Mouse (Mus musculus) natural killer cell, adult 2 months (primary cell): ENCODE data around the gene Mterf4.
"Not testable (repeated sequence)": the region's sequence is repeated elsewhere in the genome, so short reads cannot be mapped to it uniquely, and the experiment has no call there.

Experiments
- DNase-seq, 2 experiments: peaks; one replicate each; pipeline ENCODE4 v3.0.0; 2022; ENCODE audit warnings: low spot score in 2 of 2

Mterf4 gene

GRCm38 (mm10) chr1:93305581-93306337 lies at the start of gene Mterf4:
TSS of gene Mterf4 (minus strand) at chr1:93305915.
- DNase-seq: peak; percentile 58 to 77

DNA sequence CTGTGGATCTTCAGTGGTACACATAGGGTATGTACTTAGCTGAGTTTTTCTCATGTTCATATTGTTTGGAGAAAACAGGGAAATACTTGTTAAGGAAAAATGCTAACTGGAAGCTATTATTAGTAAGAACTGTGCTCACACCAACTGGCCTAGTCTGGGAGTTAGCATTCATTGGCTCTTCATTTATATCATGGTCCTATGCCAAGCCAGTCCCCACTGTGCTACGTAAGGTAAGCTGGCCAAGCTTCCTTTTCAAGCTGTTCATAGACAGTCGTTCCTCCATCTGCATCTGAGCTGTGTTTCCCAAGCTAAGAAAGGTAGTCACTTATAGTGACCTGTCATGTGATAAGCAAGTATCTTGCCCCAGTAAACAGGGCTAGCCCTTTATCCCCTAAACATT lies 47.0 kb upstream of the Mterf4 start:
- DNase-seq: no peak

GRCm38 (mm10) chr1:93349701-93350100 lies 44.0 kb upstream of the Mterf4 start:
- DNase-seq: no peak

DNA sequence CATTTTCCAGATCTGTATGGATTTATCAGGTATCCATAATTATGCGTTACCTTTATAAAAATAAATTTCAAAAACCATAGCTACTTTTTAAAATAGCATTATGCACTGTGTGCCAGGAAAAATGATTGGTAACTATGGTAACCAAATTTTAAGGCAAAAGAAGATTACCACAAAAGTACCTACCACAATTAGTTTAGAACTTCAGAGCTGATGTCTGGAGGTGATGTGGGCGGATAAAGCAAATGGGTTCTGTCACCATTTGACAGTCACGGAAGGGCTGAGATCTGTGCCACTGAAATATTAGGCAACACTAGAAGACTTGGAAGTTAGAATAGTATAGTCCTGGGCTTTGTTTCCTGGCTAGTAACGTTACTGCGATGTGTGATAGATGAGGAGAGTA lies 41.5 kb upstream of the Mterf4 start:
- DNase-seq: no peak

- DNase-seq: peak; percentile 91
Measured at GRCm38 (mm10) chr1:93343504-93344047, 37.9 kb upstream of the Mterf4 start.

- DNase-seq: peak; percentile 94
Measured at GRCm38 (mm10) chr1:93342648-93343503, 37.2 kb upstream of the Mterf4 start, which contains the start of the genes Ppp1r7 and Pask. TSS of gene Ppp1r7 (plus strand) at chr1:93342854. TSS of gene Pask (minus strand) at chr1:93343482.

DNA sequence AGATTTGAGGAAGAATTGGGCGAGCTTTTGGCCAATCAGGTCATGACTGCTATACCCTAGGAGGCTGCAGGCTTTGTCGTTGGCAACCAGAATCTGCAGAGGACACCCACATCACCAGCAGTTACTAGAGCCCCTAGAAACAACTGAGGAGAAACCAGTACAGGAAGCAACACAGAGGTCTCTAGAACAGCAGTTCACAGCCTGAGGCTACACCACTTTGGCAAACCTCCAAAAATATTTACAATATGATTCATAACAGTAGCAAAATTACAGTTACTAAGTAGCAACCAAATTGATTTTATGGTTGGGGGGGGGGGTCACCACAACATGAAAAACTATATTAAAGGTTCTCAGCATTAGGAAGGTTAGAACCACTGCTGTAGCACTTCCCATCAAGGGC lies 28.9 kb upstream of the Mterf4 start:
- DNase-seq: no peak

GRCm38 (mm10) chr1:93326446-93326845 lies 20.7 kb upstream of the Mterf4 start:
- no peak for DNase-seq

GRCm38 (mm10) chr1:93323973-93324372 lies 18.3 kb upstream of the Mterf4 start:
- DNase-seq: no peak

- no peak for DNase-seq
Measured at GRCm38 (mm10) chr1:93300578-93300977, 5.1 kb downstream of the Mterf4 start.

- DNase-seq: no peak
Measured at GRCm38 (mm10) chr1:93299791-93300190, 5.9 kb downstream of the Mterf4 start.

DNA sequence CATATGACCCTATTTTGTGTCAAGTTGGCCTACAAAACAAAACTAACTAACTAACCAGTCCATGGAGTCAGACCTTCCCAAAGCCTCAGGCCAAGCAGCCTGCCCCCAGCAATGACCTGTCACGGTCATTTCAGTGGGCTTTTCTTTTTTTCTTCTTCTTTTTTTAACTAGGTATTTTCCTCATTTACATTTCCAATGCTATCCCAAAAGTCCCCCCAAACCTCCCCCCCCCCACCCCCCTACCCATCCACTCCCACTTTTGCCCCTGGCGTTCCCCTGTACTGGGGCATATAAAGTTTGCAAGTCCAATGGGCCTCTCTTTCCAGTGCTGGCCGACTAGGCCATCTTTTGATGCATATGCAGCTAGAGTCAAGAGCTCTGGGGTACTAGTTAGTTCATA lies 11.2 kb downstream of the Mterf4 start:
- not testable (repeated sequence) for DNase-seq

DNA sequence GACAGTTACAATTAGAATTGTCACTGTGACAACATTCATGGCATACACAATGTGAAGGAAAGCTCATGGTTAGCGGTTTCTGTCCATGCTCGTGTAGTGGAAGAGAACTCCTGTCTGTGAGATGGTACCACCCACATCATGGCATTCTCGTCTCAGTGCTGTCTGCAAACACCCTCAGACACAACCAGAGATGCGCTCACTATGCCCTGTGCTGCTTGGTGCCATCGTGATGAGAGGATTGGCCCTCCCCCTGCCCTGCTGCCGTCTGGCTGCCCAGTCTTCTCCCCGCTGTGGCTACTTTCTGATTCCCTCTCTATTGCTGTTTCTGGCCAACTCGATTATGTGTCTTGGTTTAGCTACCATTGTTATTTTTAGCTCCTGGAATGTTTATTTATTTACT lies 13.7 kb downstream of the Mterf4 start:
- no peak for DNase-seq

- DNase-seq: no peak
Measured at GRCm38 (mm10) chr1:93291591-93291990, 14.1 kb downstream of the Mterf4 start.

DNA sequence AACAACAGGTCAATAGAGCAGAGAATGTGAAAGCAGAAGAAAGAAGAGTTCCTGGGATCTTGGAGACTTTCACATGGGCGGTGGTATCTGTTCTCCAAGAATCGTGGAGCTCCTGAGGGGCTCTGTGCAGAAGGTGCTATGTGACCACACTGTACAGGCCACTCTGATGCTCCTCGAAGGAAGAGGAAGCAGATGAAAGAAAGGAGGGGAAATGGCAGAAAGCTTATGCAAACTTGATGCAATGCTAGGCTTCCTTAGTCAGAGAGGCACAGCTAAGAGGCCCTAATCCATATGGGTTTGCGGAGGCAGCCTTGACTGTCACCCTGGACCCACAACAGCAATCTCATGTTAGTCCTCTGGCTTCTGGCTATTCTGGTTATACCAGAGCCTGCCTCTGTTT lies 14.8 kb downstream of the Mterf4 start:
- no peak for DNase-seq

DNA sequence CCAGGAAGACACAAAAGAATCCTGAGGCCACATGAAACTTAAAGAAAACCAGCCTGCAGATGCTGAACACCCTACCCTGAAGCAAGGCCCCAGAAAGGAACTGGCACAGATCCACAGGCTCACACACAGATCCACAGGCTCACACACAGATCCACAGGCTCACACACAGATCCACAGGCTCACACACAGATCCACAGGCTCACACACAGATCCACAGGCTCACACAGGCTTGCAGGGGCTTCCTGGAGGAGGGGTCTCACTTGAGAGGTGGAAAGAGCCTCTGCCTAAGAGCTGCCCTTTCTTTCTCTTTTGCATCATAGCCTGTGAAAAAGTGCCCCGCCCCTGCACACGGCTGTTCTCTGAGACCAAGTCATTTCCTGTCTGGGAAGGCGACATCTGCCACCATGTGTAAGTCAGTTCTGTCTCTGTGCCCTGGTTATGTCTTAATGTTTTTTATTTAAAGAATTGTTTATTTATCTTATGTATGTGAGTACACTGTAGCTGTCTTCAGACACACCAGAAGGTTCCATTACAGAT lies 16.0 kb downstream of the Mterf4 start:
- no peak for DNase-seq

DNA sequence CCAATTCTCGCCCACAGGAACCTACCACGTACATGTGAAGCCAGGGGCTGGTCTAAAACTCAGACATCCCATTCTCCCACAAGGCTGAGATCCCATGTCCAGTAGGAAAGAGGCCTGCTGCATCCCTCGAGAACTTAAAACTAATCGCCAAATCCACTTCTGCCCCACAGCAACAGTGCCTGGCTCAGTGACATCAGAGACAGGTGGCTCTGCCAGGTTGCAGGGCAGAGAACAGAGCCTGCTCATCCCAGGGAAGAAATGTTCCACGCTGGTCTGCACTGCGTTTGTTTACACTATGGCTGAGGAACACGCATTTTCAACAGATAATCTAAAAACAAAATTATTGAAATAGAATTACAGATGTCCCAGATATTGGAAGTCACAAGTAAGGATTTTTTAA lies 28.7 kb downstream of the Mterf4 start:
- no peak for DNase-seq

DNA sequence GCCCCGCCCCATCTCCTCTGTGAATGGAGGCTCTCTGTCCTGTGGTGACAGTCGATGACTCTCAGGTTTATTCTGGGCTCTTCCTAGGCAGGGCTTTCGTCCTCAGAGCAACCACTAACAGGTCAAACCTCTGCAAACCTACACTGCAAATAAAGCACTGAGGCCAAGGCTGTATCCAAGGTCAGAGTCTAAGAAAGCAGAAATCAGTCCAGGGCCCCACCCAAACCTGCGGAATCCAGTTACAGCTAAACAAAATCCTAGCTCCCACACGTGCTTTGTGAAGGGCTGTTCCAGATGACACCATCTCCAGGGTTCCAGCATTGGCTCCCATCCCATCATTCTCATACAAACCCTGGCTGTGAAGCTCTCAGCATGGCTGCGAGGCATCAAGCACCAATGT lies 30.2 kb downstream of the Mterf4 start:
- DNase-seq: no peak

DNA sequence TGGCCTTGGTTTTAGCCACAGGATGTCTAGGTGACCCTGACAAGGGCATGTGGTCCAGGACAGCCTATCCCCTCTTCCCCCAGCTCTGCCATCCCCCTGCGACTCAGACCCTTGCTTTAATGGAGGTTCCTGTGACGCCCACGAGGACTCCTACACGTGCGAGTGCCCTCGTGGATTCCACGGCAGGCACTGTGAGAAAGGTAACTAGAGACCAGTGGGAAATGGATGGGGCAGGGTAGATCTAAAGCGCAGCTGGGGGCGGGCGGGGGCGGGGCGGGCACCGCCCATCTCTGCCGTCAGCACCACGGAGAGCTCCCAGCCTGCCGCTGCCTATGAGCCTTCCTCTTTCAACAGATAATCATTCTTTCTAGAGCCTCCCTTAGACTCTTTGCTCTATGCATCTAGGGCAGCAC lies 33.3 kb downstream of the Mterf4 start:
- no peak for DNase-seq

GRCm38 (mm10) chr1:93271751-93272150 lies 34.0 kb downstream of the Mterf4 start:
- no peak for DNase-seq

DNA sequence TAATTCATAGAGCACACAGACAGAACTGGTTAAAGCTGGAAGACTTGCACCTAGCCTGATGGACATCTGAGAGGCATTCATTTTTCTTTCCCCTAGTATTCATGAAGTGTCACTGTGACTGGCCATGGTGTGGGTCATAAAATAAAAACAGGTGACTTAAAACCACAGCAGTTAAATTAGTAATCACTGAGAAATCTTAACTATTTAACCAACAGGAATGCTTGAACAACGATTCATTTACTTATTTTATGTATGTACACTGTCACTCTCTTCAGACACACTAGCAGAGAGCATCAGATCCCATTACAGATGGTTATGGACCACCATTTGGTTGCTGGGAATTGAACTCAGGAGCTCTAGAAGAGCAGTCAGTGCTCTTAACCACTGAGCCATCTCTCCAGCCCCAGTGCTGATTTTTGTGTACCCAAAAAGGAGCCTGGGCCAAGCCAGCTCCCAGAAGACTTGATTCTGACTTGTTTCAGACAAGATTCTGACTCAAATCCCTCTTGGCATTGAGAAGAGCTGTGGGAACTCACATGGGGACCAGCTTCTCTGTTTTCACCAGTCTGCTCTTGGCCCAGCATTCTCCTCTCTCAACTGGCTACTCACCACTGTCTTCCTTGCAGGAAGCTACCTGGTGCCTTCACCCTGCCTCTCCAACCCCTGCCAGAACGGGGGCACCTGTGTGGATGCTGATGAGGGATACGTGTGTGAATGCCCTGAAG lies 35.0 kb downstream of the Mterf4 start:
- no peak for DNase-seq

- no peak for DNase-seq
Measured at GRCm38 (mm10) chr1:93268246-93268645, 37.5 kb downstream of the Mterf4 start.
